Mouse (Mus musculus) central nervous system, embryonic 18 days (tissue): ENCODE results near the gene Defb35. TPM values are rescaled to one million over a fixed set of nuclear protein-coding genes. Genes with fewer than 3 reads are reported as not detected.

Experiments
- polyA plus RNA-seq: library from polyadenylated mRNA; depleted of rRNA; stranded (reverse); fragments of >200 nt; gene quantifications from 2 replicates; pipeline ENCODE4 v1.2.3, GENCODE M21; 2012; rRNA removed

Gene Defb35
- polyA plus RNA-seq: not detected in 2 replicates

DNA sequence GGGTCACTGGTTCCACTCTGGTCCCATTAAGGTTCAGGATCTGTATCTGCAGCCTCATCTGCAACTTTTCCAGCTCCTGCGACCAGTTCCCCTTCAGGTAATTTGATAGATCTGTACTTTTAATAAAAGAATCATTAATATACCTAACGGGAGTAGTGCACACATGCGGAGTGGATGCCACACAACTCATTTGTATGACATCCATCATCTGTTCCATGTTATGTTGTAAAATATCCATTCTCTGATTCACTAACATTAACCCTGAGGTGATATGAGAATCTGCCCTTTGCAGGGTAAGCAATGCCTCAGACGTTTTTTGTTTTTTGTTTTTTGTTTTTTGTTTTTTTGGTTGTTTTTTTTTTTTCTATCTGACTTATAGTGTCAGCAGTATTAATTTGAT, at the start of gene Defb35:
Defb35 (plus strand) TSS at position 301 of the 400 bp plus-strand sequence.

DNA sequence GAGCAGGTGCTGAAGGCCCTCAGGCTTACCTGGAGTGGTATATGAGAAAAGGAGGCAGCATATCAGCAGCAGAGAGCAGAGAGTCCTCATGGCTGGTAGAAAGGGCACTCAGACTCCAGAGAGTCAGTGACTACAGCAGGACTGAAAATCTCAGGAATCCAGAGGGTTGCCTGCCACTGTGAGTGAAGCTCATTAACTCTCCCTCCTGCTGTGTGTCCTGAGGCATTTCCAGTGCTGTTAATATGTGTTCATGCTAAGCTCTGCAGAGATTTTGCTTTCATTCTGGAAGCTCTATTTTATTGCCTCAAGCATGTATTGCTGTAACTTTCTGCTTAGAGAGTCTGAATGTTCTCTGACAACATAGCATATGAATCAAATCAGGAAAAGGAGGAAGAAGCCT, 31.9 kb upstream of the Defb35 start, which contains the start of gene Defb11:
Defb11 (minus strand) TSS at position 123 of the 400 bp plus-strand sequence.

DNA sequence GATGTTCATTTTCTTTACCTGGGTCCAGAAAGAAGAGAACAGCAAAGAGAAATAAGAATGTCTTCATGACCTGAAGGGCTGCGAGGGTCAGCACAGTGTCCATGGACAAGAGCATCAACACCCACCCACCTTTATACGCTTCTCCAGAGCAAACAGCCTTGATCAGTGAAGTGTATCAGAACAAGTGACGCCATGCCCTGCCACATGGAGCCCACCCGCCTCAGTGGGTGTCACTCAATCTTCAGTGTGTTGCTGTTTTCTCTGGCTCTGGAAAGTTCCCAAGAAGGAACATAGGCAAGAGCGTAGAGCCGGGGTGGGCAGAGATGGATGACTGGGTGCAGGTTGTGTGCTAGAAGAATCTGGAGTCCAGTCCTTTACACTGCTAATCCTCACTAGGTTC, 5.5 kb upstream of the Defb35 start, which contains the start of gene Defb15:
Defb15 (minus strand) TSS at position 101 of the 400 bp plus-strand sequence.

DNA sequence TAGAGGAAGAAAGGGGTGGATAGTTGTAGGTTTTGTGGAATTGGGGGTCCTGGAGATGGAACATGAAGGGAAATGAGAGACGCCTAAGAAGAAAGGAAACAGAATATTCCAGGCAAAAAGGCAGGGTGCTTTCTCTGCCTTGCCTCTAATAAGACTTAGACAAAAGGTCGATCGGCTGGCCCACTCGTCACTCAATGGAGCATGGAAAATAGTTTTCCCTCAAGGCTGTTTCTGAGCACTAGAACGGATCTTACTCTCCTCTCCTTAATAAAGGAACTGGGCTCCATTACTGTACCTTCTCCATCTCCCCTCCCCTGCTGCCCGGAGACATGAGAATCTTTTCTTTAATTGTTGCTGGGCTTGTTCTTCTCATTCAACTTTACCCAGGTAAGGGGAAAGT, 8.3 kb downstream of the Defb35 start, which contains the start of gene Defb13:
Defb13 (plus strand) TSS at position 301 of the 400 bp plus-strand sequence.

GRCm38 (mm10) chr8:21958414-21958813, 20.3 kb downstream of the Defb35 start, which contains the start of gene Fam90a1a:
Gene Fam90a1a, plus strand, starts transcription at chr8:21958714.

GRCm38 (mm10) chr8:21969475-21969874, 31.3 kb downstream of the Defb35 start, which contains the start of gene Ccdc70:
Gene Ccdc70, plus strand, starts transcription at chr8:21969775.

Other genes with a start within 250 kb of the Defb35 start
- not detected in 2 replicates for gene AY761184, start 234.7 kb upstream of the Defb35 start, polyA plus RNA-seq
- gene Defa24, start 203.9 kb upstream of the Defb35 start, polyA plus RNA-seq: not detected in 2 replicates
- not detected in 2 replicates for gene Defb50, start 114.8 kb upstream of the Defb35 start, polyA plus RNA-seq
- not detected in 2 replicates for gene Defb2, start 98.4 kb upstream of the Defb35 start, polyA plus RNA-seq
- gene Defb10, start 79.5 kb upstream of the Defb35 start, polyA plus RNA-seq: not detected in 2 replicates
- not detected in 2 replicates for gene Defb9, start 52.9 kb upstream of the Defb35 start, polyA plus RNA-seq
- gene Defb11, start 31.9 kb upstream of the Defb35 start, polyA plus RNA-seq: 5.7 and 12.0 TPM in 2 replicates
- gene Defb15, start 5.6 kb upstream of the Defb35 start, polyA plus RNA-seq: not detected in 2 replicates
- gene Defb13, start 8.4 kb downstream of the Defb35 start, polyA plus RNA-seq: not detected in 2 replicates
- not detected in 2 replicates for gene Fam90a1a, start 20.4 kb downstream of the Defb35 start, polyA plus RNA-seq
- not detected in 2 replicates for gene Ccdc70, start 31.4 kb downstream of the Defb35 start, polyA plus RNA-seq
- gene Atp7b, start 122.0 kb downstream of the Defb35 start, polyA plus RNA-seq: 2.8 TPM in 2 replicates
- 10.8 and 12.2 TPM in 2 replicates for gene Alg11, start 122.4 kb downstream of the Defb35 start, polyA plus RNA-seq
- 0.79 and 1.2 TPM in 2 replicates for gene Nek5, start 186.7 kb downstream of the Defb35 start, polyA plus RNA-seq
- 7.2 and 9.2 TPM in 2 replicates for gene Nek3, start 228.1 kb downstream of the Defb35 start, polyA plus RNA-seq
- 9.5 and 11.7 TPM in 2 replicates for gene Ckap2, start 247.5 kb downstream of the Defb35 start, polyA plus RNA-seq